Mouse (Mus musculus) hindbrain, embryonic 14.5 days (tissue): ENCODE measurements around the gene Sf3a3. TPM values are rescaled to one million over a fixed set of nuclear protein-coding genes. Genes with fewer than 3 reads are reported as not detected.
"Not testable (repeated sequence)": the region's sequence is repeated elsewhere in the genome, so short reads cannot be mapped to it uniquely, and the experiment has no call there.

Source experiments
- ATAC-seq: fragments of 200-750 bp; cut with Nextera tagmentation; 2 replicates; pipeline ENCODE4 v1.8.0; 2017; ENCODE audit warnings: moderate number of reproducible peaks, mild to moderate bottlenecking, moderate TSS enrichment, moderate library complexity; ENCODE audit not compliant: low FRiP score
- DNase-seq: peaks from one replicate; pipeline ENCODE4 v3.0.0-alpha.2; 2015; ENCODE audit warnings: low spot score
- H3K27ac ChIP-seq: fragments of 300-500 bp; sonication (generic); 2 replicates; pipeline ENCODE4 v1.5.1; 2014; ENCODE audit warnings: mild to moderate bottlenecking, moderate library complexity
- H3K27me3 ChIP-seq: fragments of 300-500 bp; sonication (generic); 2 replicates; pipeline ENCODE4 v1.6.1; 2014; ENCODE audit warnings: mild to moderate bottlenecking, low read length, mixed read lengths; ENCODE audit not compliant: control insufficient read depth, insufficient read depth
- H3K36me3 ChIP-seq: fragments of 300-500 bp; sonication (generic); replicated peaks from 2 replicates; pipeline ENCODE4 v1.6.1; 2014; ENCODE audit not compliant: control insufficient read depth, insufficient read depth
- H3K4me1 ChIP-seq: fragments of 300-500 bp; sonication (generic); replicated peaks from 2 replicates; pipeline ENCODE4 v1.6.1; 2014; ENCODE audit warnings: antibody characterized with exemption, low read length, mixed read lengths; ENCODE audit not compliant: control insufficient read depth, insufficient read depth
- H3K4me2 ChIP-seq: fragments of 300-500 bp; sonication (generic); replicated peaks from 2 replicates; pipeline ENCODE4 v1.6.1; 2014; ENCODE audit warnings: mild to moderate bottlenecking, moderate library complexity
- H3K4me3 ChIP-seq: fragments of 300-500 bp; sonication (generic); replicated peaks from 2 replicates; pipeline ENCODE4 v1.5.1; 2014; ENCODE audit warnings: mild to moderate bottlenecking, low read length
- H3K9ac ChIP-seq: fragments of 300-500 bp; sonication (generic); 2 replicates; pipeline ENCODE4 v1.6.1; 2014
- H3K9me3 ChIP-seq: fragments of 300-500 bp; sonication (generic); 2 replicates; pipeline ENCODE4 v1.6.1; 2016; ENCODE audit warnings: low read length; ENCODE audit not compliant: control insufficient read depth
- whole genome bisulfite sequencing: fragments of 180-500 bp; shearing (Covaris S2); extraction: QIAGEN DNeasy Blood & Tissue Kit; methylation state at CpG from one replicate; pipeline ENCODE4 v1.1.7; 2014; 5-methylcytosine and 5-hydroxymethylcytosine counted together
- polyA plus RNA-seq: library from polyadenylated mRNA; unstranded; fragments of >200 nt; fragmentation: Nextera tagmentation; extraction: Ambion mirVana; gene quantifications from 2 replicates; pipeline ENCODE4 v1.2.1, GENCODE M21; 2014

Sf3a3 gene
- polyA plus RNA-seq, 1 experiment from 2014 or later, result 89.3 TPM

- DNase-seq, ATAC-seq, H3K4me2 ChIP-seq, H3K4me3 ChIP-seq, H3K9ac ChIP-seq, H3K27ac ChIP-seq, H3K9me3 ChIP-seq: not testable (repeated sequence)
- peaks cover 18% of the 10 kb centered on the region for H3K4me1 ChIP-seq
- H3K36me3 ChIP-seq, result peaks cover 31% of the 10 kb centered on the region
- WGBS, result 79% methylated on average over 4 of the region's 5 CpGs
- H3K27me3 ChIP-seq, result peaks cover 19% of the 10 kb centered on the region
Observed at GRCm38 (mm10) chr4:124713850-124714249, 726 bp upstream of the Sf3a3 start.

DNA sequence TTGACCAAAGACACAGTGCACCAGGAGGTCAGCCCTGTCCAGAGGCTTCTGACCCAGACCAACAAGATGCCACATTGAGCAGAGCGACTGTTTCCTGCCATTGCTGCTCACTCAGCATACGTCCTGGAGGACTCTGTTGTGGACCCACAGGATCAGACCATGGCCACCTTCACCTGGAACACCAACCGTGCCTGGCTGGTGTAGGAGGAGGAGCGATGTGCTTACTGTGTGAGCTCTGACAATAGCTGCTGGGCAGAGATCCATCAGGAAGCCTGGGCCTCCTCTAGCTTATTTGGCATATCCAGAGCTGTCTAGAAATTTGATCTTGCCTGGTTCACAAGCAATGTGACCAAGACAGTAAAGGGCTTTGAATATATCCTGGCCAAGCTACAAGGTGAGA, 4.5 kb downstream of the Sf3a3 start:
- Histone ChIP-seq H3K4me2 (no peak overlapping the region), H3K4me1 (peaks cover 12% of the 10 kb centered on the region), H3K36me3 (peaks cover 82% of the 10 kb centered on the region), H3K27ac (no peak overlapping the region), H3K9me3 (no peaks in the 10 kb centered on the region), H3K9ac (no peak overlapping the region), H3K4me3 (no peak overlapping the region), H3K27me3 (no peaks in the 10 kb centered on the region)
- ATAC-seq (no peak), DNase-seq (no peak)
- WGBS, result 98% methylated on average over 4 of the region's 4 CpGs

GRCm38 (mm10) chr4:124726121-124726520, 11.5 kb downstream of the Sf3a3 start:
- ATAC-seq, result no peak
- H3K36me3 ChIP-seq, result peaks cover 98% of the 10 kb centered on the region
- 74% methylated on average over 6 of the region's 6 CpGs for WGBS
- no peaks in the 10 kb centered on the region for H3K4me1 ChIP-seq
- no peak overlapping the region for H3K4me3 ChIP-seq
- H3K9ac ChIP-seq, result no peak overlapping the region
- no peak overlapping the region for H3K4me2 ChIP-seq
- no peak for DNase-seq
- H3K27ac ChIP-seq, result no peak overlapping the region
- H3K27me3 ChIP-seq, result no peaks in the 10 kb centered on the region
- H3K9me3 ChIP-seq, result no peaks in the 10 kb centered on the region

GRCm38 (mm10) chr4:124736952-124737351, 22.4 kb downstream of the Sf3a3 start:
- Histone ChIP-seq H3K4me3 (no peak overlapping the region), H3K4me1 (0 out of 2 replicates have a peak, but pooled peaks cover 10% of the 10 kb centered on the region), H3K27ac (no peak overlapping the region; the same call in 1 of the 2 replicates), H3K9me3 (no peaks in the 10 kb centered on the region), H3K9ac (no peak overlapping the region), H3K27me3 (no peaks in the 10 kb centered on the region), H3K36me3 (peaks cover 19% of the 10 kb centered on the region), H3K4me2 (no peak overlapping the region)
- WGBS, result 70% methylated on average over 2 of the region's 2 CpGs
- DNase-seq (no peak), ATAC-seq (no peak)

- H3K4me2 ChIP-seq, result no peak overlapping the region
- no peak overlapping the region for H3K4me3 ChIP-seq
- no peaks in the 10 kb centered on the region for H3K27me3 ChIP-seq
- H3K36me3 ChIP-seq, result peaks cover 14% of the 10 kb centered on the region
- H3K9ac ChIP-seq, result no peak overlapping the region
- 76% methylated on average over 5 of the region's 5 CpGs for WGBS
- ATAC-seq, result no peak
- no peaks in the 10 kb centered on the region for H3K9me3 ChIP-seq
- H3K4me1 ChIP-seq, result 0 out of 2 replicates have a peak, but pooled peaks cover 15% of the 10 kb centered on the region
- H3K27ac ChIP-seq, result no peak overlapping the region
- no peak for DNase-seq
Observed at GRCm38 (mm10) chr4:124737486-124737885, 22.9 kb downstream of the Sf3a3 start.

DNA sequence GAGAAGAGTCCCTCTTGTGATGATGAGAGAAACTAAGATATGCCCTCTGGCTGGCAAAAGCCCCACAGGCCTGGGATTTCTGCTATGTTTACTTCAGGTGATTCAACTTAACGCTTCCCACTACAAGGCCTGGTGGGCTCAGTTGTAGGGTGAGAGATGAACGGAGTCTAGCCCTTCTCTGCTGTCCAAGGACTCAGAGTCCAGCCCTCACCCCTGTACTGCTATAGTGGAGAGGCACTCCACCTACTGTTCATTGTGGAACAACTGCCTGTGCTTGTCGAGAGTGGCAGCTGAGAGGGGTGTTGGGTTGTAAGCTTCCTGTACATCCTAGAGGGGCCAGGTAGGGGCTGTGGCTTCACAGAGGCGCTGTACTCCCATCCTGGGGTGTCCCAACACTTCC, 23.4 kb downstream of the Sf3a3 start:
- no peak for ATAC-seq
- 69% methylated on average over 4 of the region's 4 CpGs for WGBS
- H3K9me3 ChIP-seq, result no peaks in the 10 kb centered on the region
- no peak overlapping the region for H3K4me2 ChIP-seq
- H3K36me3 ChIP-seq, result peaks cover 8% of the 10 kb centered on the region
- no peak for DNase-seq
- 0 out of 2 replicates have a peak, but pooled peaks cover 16% of the 10 kb centered on the region for H3K4me1 ChIP-seq
- no peaks in the 10 kb centered on the region for H3K27me3 ChIP-seq
- H3K4me3 ChIP-seq, result no peak overlapping the region
- no peak overlapping the region for H3K27ac ChIP-seq
- no peak overlapping the region for H3K9ac ChIP-seq

GRCm38 (mm10) chr4:124738783-124739182, 24.2 kb downstream of the Sf3a3 start:
- DNase-seq (no peak), ATAC-seq (no peak)
- H3K9me3 ChIP-seq, result no peaks in the 10 kb centered on the region
- H3K4me1 ChIP-seq, result 0 out of 2 replicates have a peak, but pooled peaks cover 16% of the 10 kb centered on the region
- H3K27me3 ChIP-seq, result no peaks in the 10 kb centered on the region
- no peak overlapping the region for H3K27ac ChIP-seq
- H3K9ac ChIP-seq, result no peak overlapping the region
- 52% methylated on average over 1 of the region's 1 CpGs for WGBS
- H3K4me3 ChIP-seq, result no peak overlapping the region
- peaks cover under 1% of the 10 kb centered on the region; the same call in 1 of the 2 replicates for H3K36me3 ChIP-seq
- H3K4me2 ChIP-seq, result no peak overlapping the region

DNA sequence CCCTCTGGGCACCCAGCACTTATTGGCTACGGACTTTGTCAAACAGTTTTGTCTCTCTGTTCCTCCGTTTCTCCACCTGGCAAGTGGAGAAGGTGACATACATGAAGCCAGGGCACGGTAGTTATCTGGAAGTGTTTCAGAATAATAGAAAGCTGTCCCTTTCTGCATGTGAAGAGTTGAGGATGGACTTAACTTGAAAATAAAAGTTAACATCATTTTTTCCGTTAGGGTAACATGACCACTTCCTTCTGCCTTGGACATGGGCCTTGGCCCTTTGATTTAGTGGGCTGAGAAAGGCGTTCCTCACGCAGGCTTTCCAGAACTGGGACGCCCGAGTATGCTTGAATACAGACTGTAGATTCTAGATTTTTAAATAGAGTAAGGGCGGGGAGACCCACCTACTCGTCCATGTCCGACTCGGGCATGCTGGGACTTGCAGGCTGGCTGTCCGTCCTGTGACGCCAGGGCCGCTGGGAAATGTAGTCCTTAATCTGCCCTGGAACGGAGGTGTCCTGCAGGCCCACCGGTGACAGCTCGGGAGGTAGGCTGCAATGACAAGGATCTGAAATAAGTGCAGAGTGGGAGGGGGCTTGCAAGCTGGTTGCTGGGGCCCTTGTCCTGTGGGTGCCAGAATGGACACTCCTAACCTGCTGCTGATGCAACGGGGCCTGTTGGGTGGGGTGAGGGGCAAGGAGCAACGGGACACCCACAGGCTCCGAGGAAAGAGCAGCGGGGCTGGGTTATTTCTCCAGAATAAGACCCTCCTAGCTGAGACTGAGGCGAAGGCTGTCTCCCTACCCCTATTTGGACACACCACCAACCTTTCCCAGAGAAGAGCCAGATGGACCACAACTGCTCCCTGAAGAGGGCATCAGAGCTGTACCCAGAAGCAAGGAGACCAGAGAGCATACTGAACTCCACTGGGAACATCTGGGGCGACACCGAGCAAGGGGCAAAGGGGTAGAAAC, 27.1 kb downstream of the Sf3a3 start, which contains the start of gene Inpp5b:
Gene Inpp5b (plus strand): TSS at position 475 of the 968 bp plus-strand sequence.
- DNase-seq, result peak; percentile 78
- peaks cover 12% of the 10 kb centered on the region for H3K36me3 ChIP-seq
- no peaks in the 10 kb centered on the region for H3K9me3 ChIP-seq
- H3K4me2 ChIP-seq, result peak within 1 kb of the TSS; percentile 56
- H3K27me3 ChIP-seq, result no peaks in the 10 kb centered on the region
- H3K9ac ChIP-seq, result peak within 1 kb of the TSS; percentile 78
- H3K4me1 ChIP-seq, result 0 out of 2 replicates have a peak, but pooled peaks cover 11% of the 10 kb centered on the region
- H3K27ac ChIP-seq, result peak within 1 kb of the TSS; percentile 11; the same call in 1 of the 2 replicates
- ATAC-seq, result peak; percentile 87
- WGBS, result 17% methylated on average over 25 of the region's 25 CpGs
- peak within 1 kb of the TSS; percentile 63 for H3K4me3 ChIP-seq

- H3K4me3 ChIP-seq, result no peak overlapping the region
- WGBS, result 92% methylated on average over 11 of the region's 11 CpGs
- no peaks in the 10 kb centered on the region for H3K9me3 ChIP-seq
- DNase-seq, result no peak
- H3K27me3 ChIP-seq, result no peaks in the 10 kb centered on the region
- H3K36me3 ChIP-seq, result peaks cover 19% of the 10 kb centered on the region
- H3K27ac ChIP-seq, result no peak overlapping the region
- ATAC-seq, result no peak
- H3K4me1 ChIP-seq, result 0 out of 2 replicates have a peak, but pooled peaks cover 11% of the 10 kb centered on the region
- H3K9ac ChIP-seq, result no peak overlapping the region
- peak overlapping the region; percentile 56; the same call in 1 of the 2 replicates for H3K4me2 ChIP-seq
Observed at GRCm38 (mm10) chr4:124742839-124743238, 28.3 kb downstream of the Sf3a3 start.
